Mouse (Mus musculus) heart, embryonic 13.5 days (tissue): ENCODE measurements at regions not wholly inside any gene's neighbourhood (a gene's known extent, or its start where the extent isn't known, plus 50 kb on each side); places are given as distances from the start of the nearest gene placed in this dataset.

ENCODE experiments used
- ATAC-seq: fragments of 200-750 bp; cut with Nextera tagmentation; 2 replicates; pipeline ENCODE4 v1.8.0; 2017; ENCODE audit warnings: moderate TSS enrichment; ENCODE audit not compliant: insufficient number of reproducible peaks, low FRiP score, low TSS enrichment; ENCODE audit errors: extremely low read depth
- H3K27ac ChIP-seq: fragments of 300-500 bp; sonication (generic); replicated peaks from 2 replicates; pipeline ENCODE4 v1.5.1; 2015; ENCODE audit warnings: moderate library complexity, mild to moderate bottlenecking, inconsistent platforms
- H3K27me3 ChIP-seq: fragments of 300-500 bp; sonication (generic); replicated peaks from 2 replicates; pipeline ENCODE4 v1.6.1; 2015; ENCODE audit warnings: mild to moderate bottlenecking, inconsistent platforms
- H3K36me3 ChIP-seq: fragments of 300-500 bp; sonication (generic); 2 replicates; pipeline ENCODE4 v1.6.1; 2015; ENCODE audit warnings: mild to moderate bottlenecking, inconsistent platforms
- H3K4me1 ChIP-seq: fragments of 300-500 bp; sonication (generic); 2 replicates; pipeline ENCODE4 v1.6.1; 2015; ENCODE audit warnings: inconsistent platforms
- H3K4me2 ChIP-seq: fragments of 300-500 bp; sonication (generic); 2 replicates; pipeline ENCODE4 v1.6.1; 2015; ENCODE audit warnings: inconsistent platforms, mild to moderate bottlenecking, moderate library complexity
- H3K4me3 ChIP-seq: fragments of 300-500 bp; sonication (generic); 2 replicates; pipeline ENCODE4 v1.5.1; 2015; ENCODE audit warnings: moderate library complexity, mild to moderate bottlenecking, inconsistent platforms
- H3K9ac ChIP-seq: fragments of 300-500 bp; sonication (generic); 2 replicates; pipeline ENCODE4 v1.6.1; 2015; ENCODE audit warnings: inconsistent platforms, mild to moderate bottlenecking, moderate library complexity
- H3K9me3 ChIP-seq: fragments of 300-500 bp; sonication (generic); 2 replicates; pipeline ENCODE4 v1.6.1; 2016; ENCODE audit warnings: inconsistent platforms
- WGBS: fragments of 180-500 bp; shearing (Covaris S2); methylation state at CpG from one replicate; pipeline ENCODE4 v1.1.7; 2015; ENCODE audit warnings: mixed read lengths; 5-methylcytosine and 5-hydroxymethylcytosine counted together

DNA sequence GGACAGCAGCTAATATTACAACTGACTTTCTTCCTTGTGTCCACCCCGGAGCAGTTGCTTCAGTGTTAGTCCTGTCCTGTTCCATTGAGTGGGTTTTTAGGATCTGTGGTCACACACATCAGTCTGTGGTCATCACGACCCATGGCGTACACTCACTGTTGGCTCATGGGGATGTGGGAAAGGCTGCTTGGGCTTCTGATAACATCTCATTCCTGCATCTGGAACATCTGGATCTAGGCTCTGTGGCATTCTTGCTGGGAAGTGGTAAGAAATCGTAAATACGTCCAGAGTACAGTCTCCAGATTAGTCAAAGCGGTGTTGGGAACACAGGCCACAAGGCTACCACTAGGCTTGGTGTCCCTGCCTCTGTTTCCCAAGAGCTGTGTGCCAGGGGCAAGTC is 362.7 kb upstream of the Tbx3 start:
- peaks cover 6% of the 10 kb centered on the region for H3K4me1 ChIP-seq
- no peak for ATAC-seq
- H3K9me3 ChIP-seq: no peaks in the 10 kb centered on the region
- H3K9ac ChIP-seq: no peak overlapping the region
- peaks cover 15% of the 10 kb centered on the region for H3K27me3 ChIP-seq
- H3K36me3 ChIP-seq: no peaks in the 10 kb centered on the region
- H3K27ac ChIP-seq: no peak overlapping the region
- no peak overlapping the region for H3K4me3 ChIP-seq
- WGBS: 89% methylated on average over 6 of the region's 6 CpGs
- H3K4me2 ChIP-seq: no peak overlapping the region

DNA sequence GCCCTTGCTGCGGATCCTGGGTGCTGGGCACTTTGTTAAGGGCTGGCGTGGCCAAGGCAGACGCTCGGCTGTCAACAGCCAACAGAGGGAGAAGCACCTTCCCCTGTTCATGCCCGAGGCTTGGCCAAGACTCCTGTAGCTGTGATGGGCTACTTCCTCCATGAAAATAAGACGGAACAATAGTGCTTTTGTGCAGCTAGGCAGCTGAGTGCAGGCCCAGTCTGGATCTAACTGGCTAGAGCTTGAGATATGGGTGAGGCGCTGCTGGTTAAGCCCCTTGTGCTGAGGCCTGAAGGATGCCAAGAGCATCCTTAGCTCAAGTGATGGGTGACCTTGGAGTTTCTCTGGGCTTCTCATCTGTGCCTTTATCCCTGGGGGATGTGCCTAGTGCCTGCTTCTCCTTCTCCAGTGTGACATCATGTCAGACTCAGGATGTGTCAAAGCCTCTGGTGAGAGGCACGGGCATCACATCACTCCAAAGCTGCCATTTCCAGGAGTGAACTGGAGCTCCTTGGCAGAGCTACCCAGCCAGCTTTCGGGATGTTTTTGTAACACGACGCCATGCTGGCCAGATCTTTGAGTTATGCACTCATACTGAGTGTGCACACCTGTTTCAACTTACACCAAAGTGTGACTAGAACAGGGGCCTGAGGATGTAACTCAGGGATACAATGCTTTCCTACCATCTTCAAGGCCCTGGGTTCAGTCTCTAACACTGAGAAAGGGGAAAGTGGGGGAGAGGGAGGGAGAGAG is 360.1 kb upstream of the Tbx3 start:
- Histone ChIP-seq H3K27me3 (0 out of 2 replicates have a peak, but pooled peaks cover 2% of the 10 kb centered on the region), H3K9ac (no peak overlapping the region), H3K27ac (peak overlapping the region; percentile 26), H3K4me2 (no peak overlapping the region), H3K4me3 (no peak overlapping the region), H3K36me3 (no peaks in the 10 kb centered on the region), H3K4me1 (peaks cover 6% of the 10 kb centered on the region), H3K9me3 (no peaks in the 10 kb centered on the region)
- 45% methylated on average over 11 of the region's 11 CpGs for WGBS
- ATAC-seq: no peak

DNA sequence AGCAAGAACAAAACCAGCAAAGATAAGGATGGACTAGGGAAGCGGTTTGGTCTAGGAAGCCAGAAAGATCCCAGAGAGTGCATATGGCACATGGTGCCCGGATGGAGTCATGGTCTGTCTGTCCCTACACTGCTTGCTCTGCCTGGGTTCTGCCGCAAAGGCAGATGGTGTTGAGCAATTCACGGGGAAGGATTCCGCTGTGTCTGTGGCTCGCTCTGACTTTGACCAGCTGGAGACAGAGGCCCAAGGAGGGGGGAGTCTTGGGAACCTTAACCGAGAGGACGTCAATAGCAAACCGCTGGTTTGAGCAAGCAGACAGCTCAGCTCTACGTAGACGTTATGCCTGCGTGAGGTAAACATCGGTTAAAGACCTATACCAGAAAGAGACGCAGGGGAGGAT is 357.7 kb upstream of the Tbx3 start:
- no peaks in the 10 kb centered on the region for H3K9me3 ChIP-seq
- H3K27ac ChIP-seq: no peak overlapping the region
- 74% methylated on average over 14 of the region's 14 CpGs for WGBS
- H3K9ac ChIP-seq: no peak overlapping the region
- H3K4me3 ChIP-seq: no peak overlapping the region
- ATAC-seq: no peak
- no peaks in the 10 kb centered on the region for H3K36me3 ChIP-seq
- no peak overlapping the region for H3K4me2 ChIP-seq
- peaks cover 6% of the 10 kb centered on the region for H3K4me1 ChIP-seq
- no peaks in the 10 kb centered on the region for H3K27me3 ChIP-seq

DNA sequence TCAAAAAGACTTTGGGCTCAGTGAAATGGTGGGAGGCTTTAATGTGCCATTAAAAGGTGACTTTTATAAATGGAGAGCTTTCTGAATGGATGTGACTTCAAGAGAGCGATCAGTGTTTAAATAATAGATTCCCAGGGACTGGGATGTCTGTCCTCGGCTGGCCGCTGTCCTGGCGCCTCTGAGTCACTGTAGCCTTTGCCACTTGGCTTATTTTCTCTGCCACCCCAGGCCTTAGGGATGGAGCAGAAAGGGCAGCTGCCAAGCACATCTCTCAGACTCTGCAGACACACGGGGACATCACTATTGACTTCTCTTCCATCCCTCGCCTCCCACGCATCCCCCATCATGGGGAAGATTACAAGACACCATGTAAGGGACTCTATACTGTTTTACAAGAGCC is 355.3 kb upstream of the Tbx3 start:
- H3K4me1 ChIP-seq: peaks cover 2% of the 10 kb centered on the region
- no peak overlapping the region for H3K9ac ChIP-seq
- H3K27ac ChIP-seq: no peak overlapping the region
- H3K4me3 ChIP-seq: no peak overlapping the region
- ATAC-seq: no peak
- H3K4me2 ChIP-seq: no peak overlapping the region
- H3K36me3 ChIP-seq: no peaks in the 10 kb centered on the region
- WGBS: 83% methylated on average over 7 of the region's 7 CpGs
- H3K9me3 ChIP-seq: no peaks in the 10 kb centered on the region
- H3K27me3 ChIP-seq: no peaks in the 10 kb centered on the region

DNA sequence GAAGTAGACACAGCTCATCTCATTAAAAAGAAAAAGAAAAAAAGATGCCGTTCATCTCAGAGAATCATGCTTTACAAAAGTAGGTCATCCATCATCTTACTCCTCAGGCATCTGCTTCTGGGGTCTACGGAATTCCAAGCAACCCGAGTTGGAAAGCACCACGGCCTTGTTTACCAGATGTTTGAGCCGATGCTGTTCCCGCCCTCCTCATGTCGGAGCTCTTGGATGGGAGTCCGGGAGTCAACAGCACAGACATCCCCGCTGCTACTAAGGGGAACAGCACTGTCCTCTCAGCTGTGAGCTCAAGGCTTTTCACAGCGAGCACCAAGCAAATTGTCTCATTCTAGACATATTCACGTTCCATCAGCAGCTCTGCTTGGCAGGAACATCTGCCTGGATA is 352.9 kb upstream of the Tbx3 start:
- 70% methylated on average over 11 of the region's 11 CpGs for WGBS
- Histone ChIP-seq H3K4me3 (no peak overlapping the region), H3K9me3 (no peaks in the 10 kb centered on the region), H3K27me3 (no peaks in the 10 kb centered on the region), H3K9ac (no peak overlapping the region), H3K36me3 (no peaks in the 10 kb centered on the region), H3K27ac (no peak overlapping the region), H3K4me1 (no peaks in the 10 kb centered on the region), H3K4me2 (no peak overlapping the region)
- no peak for ATAC-seq

DNA sequence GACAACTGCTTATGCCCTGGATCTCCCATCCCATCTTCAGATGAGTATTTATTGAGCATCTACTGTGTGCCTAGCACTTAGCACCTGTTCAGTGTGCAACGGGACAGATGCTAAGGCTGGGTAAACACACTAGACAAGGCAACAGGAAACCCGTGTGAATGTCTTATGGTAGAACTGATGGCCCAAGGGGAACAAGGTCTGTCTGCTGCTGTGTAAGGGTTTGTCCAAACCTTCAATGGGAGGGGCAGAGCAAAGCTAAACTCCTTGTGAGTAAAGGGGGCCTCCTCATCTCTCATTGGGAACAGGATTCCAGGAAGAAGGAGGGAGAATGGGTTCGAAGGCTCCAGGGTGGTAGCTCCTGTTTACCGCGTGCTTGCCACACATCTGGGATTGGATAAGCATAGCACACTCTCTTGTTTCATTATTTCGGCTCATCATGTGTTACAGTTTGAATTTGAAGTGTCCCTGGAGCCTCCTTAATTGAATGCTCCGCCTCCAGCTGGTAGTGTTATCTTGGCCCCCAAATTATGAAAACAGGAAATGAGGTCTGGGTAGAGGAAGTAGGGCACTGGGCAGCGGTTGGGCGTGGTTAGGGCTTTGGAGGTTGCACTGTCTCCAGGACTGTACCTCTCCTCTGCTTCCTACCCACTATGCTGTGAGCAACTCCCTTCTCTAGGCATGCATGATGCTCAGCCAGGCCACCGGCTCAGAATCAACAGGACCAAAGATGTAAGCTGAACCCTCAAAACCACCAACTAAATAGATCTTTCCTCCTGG is 348.9 kb upstream of the Tbx3 start:
- no peak overlapping the region for H3K27ac ChIP-seq
- WGBS: 68% methylated on average over 10 of the region's 10 CpGs
- H3K9me3 ChIP-seq: no peaks in the 10 kb centered on the region
- H3K4me3 ChIP-seq: no peak overlapping the region
- no peaks in the 10 kb centered on the region for H3K36me3 ChIP-seq
- ATAC-seq: no peak
- no peak overlapping the region for H3K4me2 ChIP-seq
- H3K27me3 ChIP-seq: no peaks in the 10 kb centered on the region
- no peak overlapping the region for H3K9ac ChIP-seq
- H3K4me1 ChIP-seq: peaks cover 11% of the 10 kb centered on the region

DNA sequence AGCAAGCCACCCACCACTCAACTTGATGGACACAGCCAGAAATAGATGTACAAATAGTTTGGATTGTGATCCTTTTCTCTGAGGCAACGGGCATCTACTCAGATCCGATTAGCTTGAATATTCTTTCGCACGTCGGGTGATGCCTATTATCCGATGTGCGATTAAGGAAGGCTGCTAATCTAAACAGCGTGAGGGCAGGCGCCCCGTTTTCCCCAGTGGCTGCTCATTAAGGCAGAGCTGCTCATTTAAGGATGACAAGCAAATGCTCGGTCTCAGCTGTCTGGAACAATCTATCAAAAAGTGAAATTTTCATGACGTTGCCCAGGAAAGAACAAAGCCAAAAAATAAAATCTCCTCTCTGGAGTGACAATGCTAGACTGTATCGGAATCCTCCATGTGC is 348.1 kb upstream of the Tbx3 start:
- Histone ChIP-seq H3K4me1 (peaks cover 11% of the 10 kb centered on the region), H3K27ac (no peak overlapping the region), H3K9ac (no peak overlapping the region), H3K9me3 (no peaks in the 10 kb centered on the region), H3K4me2 (no peak overlapping the region), H3K36me3 (no peaks in the 10 kb centered on the region), H3K4me3 (no peak overlapping the region), H3K27me3 (no peaks in the 10 kb centered on the region)
- WGBS: 75% methylated on average over 13 of the region's 13 CpGs
- ATAC-seq: no peak

DNA sequence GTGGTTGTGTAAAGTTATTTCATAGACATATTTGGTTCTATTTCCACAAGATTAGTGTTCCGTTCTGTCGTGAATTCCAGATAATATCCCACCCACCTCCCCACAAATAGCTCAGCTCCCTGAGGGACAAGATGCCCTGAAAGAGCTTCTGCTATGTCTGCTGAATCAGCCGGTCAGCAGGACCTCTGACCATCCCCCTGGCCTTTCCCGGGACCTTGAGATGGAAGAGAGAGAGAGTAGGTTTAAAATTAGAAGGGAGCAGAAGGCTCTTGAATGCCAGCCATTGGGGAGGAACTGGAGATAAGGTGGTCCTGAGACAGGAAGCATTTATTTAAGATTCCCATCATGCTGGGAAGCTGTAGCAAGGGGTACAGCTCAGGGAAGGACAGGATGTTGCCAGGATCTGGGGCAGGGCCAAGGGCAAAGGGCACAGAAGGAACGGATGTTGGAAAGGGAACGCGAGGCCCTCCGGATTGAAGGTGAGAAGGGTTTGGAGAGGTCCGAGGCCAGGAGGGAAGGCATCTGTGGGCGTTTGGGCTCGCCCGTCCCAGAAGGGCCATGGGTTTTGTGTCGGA is 344.7 kb upstream of the Tbx3 start:
- no peak overlapping the region for H3K27ac ChIP-seq

DNA sequence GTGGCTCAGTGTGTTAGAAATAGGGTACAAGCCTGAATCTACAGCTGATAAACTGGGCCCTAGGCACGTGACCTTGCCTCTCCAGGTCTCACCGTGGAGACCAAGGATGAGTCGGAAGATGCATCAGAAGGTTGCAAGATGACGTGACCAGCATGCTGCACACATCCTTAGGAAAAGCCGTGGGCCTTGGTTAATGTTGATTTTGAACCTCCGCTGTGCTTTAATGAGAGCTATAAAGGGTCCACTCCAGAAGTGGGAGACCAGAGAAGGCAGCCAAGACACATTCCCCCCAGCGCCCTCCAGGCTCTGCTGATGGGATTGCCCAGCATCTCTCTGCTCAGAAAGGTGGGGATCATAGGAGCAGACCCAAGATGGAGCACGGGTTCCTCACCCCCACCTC is 343.6 kb upstream of the Tbx3 start:
- WGBS: 83% methylated on average over 8 of the region's 8 CpGs
- Histone ChIP-seq H3K9ac (no peak overlapping the region), H3K27ac (no peak overlapping the region), H3K36me3 (no peaks in the 10 kb centered on the region), H3K4me3 (no peak overlapping the region), H3K27me3 (peaks cover 12% of the 10 kb centered on the region), H3K4me1 (peaks cover 11% of the 10 kb centered on the region), H3K9me3 (no peaks in the 10 kb centered on the region), H3K4me2 (no peak overlapping the region)
- ATAC-seq: no peak

More for the DNA sequence above, 344.7 kb upstream of the Tbx3 start:
- Histone ChIP-seq H3K9ac (no peak overlapping the region), H3K27me3 (peaks cover 7% of the 10 kb centered on the region), H3K36me3 (no peaks in the 10 kb centered on the region), H3K9me3 (no peaks in the 10 kb centered on the region), H3K4me2 (no peak overlapping the region), H3K4me3 (no peak overlapping the region), H3K4me1 (peaks cover 11% of the 10 kb centered on the region)
- ATAC-seq: no peak
- 41% methylated on average over 13 of the region's 13 CpGs for WGBS

DNA sequence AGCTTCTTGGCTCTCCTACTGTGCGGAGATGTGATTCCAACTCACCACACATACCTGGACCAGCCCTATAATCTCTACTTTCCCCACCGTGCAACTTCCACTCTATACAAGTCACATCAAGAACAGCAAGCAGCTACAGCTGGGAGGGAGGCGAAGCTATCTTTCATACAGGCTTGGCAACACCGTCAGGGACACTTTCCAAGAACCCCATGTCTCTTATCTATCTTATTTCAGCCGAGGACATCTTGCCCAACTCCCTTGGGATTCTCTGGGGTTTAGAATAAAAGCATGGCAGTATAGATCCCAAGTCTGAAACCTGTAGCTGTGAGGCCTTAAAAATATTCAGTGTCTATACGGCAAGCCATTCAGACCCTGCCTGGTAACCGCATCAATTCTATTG is 341.5 kb upstream of the Tbx3 start:
- Histone ChIP-seq H3K4me1 (peaks cover 22% of the 10 kb centered on the region), H3K4me3 (no peak overlapping the region), H3K27ac (no peak overlapping the region), H3K27me3 (peaks cover 14% of the 10 kb centered on the region), H3K9ac (no peak overlapping the region), H3K9me3 (no peaks in the 10 kb centered on the region), H3K36me3 (no peaks in the 10 kb centered on the region), H3K4me2 (no peak overlapping the region)
- 67% methylated on average over 7 of the region's 7 CpGs for WGBS
- no peak for ATAC-seq

DNA sequence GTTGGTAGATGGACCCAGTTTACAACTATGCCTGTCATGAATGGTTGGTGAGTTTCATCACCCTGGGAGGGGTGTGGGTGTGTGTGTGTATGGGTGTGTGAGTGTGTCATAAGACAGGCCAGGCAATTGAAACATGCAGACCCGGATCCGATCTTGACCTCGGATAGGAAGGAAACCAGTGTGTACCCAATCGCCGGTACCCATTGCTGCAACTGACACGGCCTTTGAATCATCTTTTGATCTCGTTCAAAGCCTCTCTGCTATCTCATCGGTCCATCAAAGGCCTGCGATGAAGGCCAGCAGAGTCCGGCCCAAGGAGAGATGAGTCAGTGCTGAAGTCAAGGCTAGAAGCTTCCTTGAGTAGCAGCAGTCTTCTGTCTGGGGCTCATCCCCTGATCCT is 341.1 kb upstream of the Tbx3 start:
- no peak for ATAC-seq
- WGBS: 87% methylated on average over 10 of the region's 10 CpGs

More for the DNA sequence above, 341.1 kb upstream of the Tbx3 start:
- Histone ChIP-seq H3K4me2 (no peak overlapping the region), H3K27ac (no peak overlapping the region), H3K4me1 (peaks cover 22% of the 10 kb centered on the region), H3K9ac (no peak overlapping the region), H3K27me3 (peaks cover 14% of the 10 kb centered on the region), H3K36me3 (no peaks in the 10 kb centered on the region), H3K4me3 (no peak overlapping the region), H3K9me3 (no peaks in the 10 kb centered on the region)
